Mouse (Mus musculus): ENCODE measurements around the gene Cux2. TPM values are rescaled to one million over a fixed set of nuclear protein-coding genes. Genes with fewer than 3 reads are reported as not detected.

Cux2 gene
- total RNA-seq, 2 experiments from 2014 or later: 36.4 to 39.4 TPM

DNA sequence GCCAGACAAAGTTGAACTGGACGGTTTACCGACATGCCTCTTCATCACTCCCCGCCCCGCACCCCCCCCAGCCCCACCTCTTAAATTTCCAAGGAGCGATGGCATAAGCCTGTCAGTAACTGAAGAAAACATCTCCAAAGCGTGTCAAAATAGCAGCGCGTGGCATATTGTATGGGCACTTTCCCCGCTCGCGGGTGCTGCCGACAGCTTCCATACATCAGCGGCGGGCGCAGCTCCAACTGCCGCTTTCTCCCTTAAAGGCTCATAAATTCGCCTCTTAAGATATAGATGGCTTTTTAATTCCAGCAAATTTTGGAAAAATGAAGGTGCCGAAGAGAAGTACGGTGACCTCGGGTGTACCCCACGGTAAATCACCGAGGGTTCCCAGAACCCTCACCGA is 124.6 kb downstream of the Cux2 start:
- no peak for DNase-seq (ENCODE audit: low spot score in 2 of 2)

DNA sequence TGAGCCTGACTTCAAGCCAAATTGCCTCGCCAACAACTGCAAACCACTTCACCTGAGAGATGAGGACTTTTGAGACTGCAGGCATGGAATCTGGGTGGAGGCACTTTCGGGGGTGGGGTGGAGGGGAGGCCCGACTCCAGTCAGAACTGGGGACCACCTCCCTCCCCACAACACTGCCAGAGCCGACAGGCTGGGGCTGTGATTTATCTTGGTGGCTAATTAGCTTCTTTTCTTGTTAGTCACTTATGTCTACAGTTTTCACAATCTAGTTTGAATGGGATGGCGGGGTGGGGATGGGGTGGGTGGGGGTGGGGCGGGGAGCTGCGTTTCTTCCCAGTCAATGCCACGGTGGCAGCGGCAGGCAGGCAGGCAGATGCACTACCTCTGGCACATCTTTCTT is 125.5 kb downstream of the Cux2 start:
- no peak for DNase-seq (ENCODE audit: low spot score in 2 of 2)

DNA sequence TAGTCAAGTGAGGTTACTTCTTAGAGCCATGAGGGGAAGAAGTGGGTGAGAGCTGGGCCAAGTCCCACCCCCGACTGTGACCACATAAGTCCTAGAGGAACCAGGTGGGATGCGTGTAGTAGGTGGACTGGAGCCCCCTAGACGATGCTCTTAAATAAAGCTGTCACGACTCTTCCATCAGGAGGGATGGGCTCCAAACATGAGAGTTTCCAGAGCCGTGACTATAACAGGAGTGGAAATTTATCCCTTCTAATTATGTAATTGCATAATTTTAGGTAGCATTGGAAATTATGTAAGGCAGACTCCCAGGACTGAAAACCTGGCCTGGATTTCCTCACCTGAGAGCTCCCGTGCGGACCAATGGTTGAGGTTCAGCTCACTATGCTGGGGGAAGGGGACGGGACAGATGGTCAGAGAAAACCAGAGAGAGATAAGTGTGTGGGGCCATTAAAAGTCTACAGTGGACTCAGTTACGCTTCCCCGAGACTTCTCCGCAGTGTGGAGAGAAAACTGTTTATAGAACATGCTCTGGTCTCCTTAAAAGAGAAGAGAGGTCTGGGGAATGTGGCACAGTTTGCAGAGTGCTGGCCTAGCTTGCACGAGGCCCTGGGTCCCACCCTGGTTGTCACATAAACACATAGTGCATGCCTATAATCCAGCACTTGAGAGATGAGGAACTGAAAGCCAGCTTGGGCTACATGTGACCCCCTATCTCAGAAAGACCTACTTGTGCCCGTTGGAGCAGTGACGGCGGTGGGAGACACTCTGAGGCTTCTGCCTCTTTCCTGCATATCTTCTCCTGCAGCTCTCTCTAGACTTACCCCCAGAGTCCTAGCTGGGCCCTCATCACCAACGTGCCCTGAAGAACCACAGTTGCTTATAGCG is 126.7 kb downstream of the Cux2 start:
- no peak for DNase-seq (ENCODE audit: low spot score in 2 of 2)

DNA sequence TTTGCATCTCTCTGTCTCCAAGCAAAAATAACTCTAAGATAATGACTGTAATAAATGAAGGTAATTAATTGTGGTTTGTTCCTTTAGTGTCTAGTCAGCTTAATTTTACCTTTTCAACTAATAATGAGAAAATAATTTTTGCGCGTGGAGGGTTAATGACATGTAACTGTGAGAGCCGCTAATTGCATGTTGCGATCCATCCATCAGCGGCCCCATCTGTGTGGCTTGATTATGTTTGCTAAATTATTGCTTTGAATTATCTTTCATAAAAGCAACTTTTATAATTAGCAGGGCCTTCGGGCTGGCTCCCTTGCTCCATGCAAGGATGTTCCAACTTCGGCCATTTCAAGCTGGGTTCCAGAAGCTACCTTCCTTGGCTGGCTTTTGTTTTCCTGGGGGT is 130.7 kb downstream of the Cux2 start:
- DNase-seq (ENCODE audit: low spot score in 2 of 2): no peak

DNA sequence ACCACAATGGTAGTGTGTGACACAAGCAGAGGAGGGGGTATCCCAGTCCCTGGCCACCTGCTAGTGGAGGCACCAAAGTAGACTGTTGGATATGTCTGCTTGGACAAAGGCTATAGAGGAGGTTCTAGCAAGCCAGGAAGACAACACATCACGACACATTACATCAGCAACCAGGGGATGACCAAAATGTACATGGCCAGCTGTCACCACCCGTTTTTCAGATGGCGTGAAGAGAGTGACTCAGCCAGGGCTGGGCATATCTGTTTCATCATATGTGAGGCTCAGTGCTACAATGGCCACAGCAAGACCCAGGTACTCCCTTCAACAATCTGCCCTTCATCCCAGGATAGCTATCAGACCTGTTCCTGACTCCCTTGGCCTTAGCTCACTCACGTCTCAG is 133.1 kb downstream of the Cux2 start:
- no peak for DNase-seq (ENCODE audit: low spot score in 2 of 2)

DNA sequence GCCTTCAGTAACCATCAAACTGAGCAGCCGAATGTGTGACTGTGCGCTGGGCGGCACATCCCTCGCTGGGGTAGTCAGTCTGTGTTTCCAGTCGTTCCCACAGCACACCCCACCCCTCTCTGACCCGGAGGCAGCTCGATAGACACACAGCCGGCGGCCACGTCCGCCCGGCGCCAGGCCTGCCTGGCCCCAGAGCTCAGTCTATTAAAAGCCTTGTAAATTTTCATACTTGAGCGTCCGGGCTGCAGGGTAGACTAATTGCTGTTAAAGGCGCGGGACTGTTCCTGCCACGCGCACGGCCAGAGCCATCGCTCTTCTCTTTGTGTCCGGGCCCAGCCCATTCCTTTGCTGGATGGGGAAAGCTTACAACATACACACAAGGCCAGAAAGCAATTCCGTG is 135.9 kb downstream of the Cux2 start:
- no peak for DNase-seq (ENCODE audit: low spot score in 2 of 2)

DNA sequence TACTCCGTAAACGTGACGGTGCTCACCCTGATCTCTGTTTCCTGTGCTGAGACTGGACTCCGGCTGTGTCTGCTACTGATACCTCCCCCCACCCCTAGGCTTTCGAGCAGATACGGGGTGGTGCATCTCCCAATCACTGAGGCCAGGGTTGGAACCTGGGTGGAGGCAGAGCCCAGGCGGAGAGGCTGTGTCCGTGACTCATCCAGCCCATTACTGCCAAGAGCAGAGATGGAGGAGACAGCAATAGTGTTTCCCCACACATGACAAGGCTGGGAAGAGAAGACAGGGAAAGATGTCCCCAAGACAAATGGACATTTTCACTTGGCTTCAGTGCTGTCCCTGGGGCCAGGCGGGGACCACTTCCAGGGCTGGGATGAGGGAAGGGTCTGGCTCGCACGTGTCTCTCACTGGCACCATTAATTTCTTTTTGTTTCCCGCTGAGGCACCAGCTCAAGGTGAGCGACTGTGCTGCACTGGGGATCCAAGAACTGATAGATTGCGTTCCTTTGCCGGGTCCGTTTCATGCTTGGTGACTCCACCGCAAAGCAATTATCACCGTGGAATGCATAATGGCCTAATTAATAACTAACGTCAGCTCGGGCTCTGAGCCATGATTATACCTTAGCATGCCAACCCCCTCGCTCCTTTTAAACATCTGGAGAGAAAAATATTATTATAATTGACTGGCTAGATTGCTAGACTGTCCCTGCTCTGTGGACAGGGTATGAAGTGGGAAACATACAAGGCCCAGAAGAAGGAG is 140.5 kb downstream of the Cux2 start:
- no peak for DNase-seq (ENCODE audit: low spot score in 2 of 2)

DNA sequence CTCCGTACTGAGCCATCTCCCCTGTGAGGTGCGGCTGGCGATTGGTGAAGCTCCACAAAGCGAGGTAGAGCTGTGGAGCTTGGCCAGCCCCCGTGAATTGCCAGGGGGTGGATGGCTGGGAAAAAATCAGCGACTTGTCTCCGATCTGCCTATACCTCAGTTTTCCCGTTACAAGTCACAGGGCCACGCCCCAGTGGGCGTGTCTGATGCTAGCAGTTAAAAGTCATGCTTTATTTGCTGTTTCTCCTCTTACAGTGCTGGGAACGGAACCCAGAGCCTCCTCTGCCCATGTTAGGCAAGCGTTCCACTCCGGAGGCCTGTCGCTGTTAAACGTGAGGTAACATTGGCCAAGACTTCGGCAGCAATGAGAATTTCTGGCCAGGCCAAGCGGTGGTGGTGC is 144.2 kb downstream of the Cux2 start:
- no peak for DNase-seq (ENCODE audit: low spot score in 2 of 2)

DNA sequence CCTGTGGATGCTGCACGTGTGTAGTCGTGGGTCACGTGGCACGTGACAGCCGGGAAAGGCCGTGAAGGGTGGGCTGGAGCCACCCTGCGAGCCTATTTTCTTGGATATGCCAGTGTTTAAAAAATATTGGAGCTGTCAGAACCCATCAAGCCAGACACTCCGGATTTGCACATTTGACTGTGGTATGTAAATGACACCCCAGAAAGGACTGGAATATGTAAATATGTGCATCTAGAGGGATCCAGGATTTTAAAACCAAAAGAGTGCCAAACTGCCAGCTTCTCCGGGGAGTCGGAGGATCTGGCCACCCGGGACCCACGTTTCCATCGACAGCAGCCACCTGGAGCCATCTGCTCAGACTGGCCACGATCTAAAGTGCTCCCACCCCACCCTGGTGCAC is 145.1 kb downstream of the Cux2 start:
- DNase-seq (ENCODE audit: low spot score in 2 of 2): no peak

DNA sequence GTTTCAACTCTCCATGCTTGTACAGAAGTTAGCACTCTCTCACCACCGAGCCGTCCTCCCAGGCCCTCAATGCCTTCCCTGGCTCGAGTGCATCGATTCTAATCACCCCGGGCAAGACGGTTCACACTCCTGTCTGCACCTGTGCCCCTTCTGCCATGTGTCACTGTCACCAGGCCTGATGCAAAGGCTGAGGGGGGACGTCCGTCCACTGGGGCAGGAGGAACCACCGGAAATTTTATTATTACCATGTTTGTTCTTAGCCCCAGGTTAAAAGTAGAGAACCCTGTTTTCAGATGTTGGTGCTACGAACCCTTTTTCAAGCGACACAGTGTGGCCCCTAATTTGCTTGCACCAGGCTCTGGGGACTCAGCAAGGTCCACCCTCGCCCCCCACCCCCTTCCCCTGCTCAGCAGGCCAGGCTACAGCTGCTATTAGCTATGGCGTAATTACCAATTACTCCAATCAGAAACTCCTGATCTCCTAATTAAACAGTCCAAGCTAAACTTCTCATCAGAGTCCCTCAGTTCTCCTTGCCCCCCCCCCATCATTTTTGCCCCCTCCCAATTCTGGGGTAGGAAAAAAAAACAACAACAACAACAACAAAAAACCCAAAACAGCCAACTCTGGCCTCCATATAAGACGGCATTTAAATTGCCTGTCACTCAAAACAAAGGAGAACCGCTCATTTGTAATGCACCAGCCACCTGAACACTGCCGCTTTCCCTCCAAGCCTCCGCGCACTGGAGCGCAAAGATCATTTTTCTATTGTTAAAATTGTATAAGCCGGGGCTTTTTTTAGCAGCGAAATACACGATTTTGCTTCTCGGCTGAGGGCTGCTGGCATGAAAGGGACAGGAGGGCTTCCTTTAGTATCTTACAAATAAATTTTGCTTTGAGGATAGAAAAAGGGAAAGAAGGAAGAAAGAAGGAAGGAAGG is 146.8 kb downstream of the Cux2 start:
- DNase-seq (ENCODE audit: low spot score in 2 of 2): no peak

DNA sequence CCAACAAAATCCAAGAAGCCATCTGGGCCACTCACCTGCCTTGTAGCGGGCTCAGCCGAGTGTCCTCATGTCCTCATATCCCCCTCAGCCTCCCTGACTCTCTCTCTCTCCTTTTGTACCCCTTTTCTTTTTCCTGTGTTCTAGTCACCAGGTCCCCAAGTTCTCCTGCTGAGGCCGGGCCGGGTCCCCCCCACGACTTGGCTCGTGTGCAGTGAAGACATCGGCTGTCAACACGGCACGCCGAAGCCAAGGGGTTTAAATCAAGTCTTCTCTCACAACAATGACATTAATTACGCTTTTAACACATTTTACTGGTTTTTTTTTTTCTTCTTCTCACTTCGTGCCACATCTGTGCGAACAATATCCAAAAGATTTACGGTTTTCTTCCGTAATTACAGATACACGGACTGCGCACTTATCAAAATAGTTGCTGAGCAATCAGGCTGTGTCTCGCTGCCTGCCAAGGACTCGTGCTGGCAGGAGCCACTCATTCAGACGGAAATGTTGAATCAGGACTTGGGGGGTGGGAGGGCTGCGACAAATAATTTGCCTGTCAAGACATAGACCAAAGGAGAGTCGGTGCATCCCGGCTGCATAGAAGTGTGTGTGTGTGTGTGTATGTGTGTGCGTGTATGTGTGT is 154.7 kb downstream of the Cux2 start:
- no peak for DNase-seq (ENCODE audit: low spot score in 2 of 2)

DNA sequence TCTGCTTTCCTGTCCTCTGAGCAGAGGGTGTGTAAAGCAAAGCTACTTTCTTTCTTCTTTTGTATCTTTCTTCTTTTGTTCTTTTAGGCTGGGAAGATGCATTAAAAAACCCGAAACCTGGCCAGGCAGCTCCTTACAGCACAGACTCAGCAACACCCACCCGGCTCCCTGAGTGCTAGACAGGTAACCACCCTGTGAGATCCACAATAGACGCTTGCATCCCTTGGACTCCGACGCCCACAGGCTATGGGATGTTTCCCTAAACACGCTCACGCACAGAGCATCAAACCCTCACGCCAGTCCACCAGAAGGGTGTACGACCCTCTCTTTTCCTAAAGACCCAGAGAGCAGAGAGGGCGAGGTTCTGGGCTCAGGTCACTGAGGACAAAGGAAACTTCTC is 155.3 kb downstream of the Cux2 start:
- no peak for DNase-seq (ENCODE audit: low spot score in 2 of 2)

DNA sequence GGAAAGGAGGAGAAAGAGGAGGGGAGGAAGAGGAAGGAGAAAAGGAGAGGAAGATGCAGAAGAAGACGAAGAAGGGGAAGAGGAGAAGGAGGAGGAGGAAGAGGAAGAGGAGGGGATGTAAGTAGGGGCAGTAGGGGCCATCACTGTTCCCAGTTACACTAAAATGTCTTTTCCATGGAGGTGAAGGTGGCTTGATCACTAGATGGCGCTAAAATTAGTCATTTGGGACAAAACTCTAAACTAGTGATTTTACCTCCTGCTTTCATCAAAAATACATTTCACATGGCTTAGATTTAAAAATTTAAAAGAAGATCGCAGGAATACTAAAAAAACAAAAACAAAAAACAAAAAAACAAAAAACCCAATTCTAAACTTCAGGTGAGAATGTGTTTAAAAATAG is 156.3 kb downstream of the Cux2 start:
- DNase-seq (ENCODE audit: low spot score in 2 of 2): peak in 1 of 2 experiments; percentile 42

DNA sequence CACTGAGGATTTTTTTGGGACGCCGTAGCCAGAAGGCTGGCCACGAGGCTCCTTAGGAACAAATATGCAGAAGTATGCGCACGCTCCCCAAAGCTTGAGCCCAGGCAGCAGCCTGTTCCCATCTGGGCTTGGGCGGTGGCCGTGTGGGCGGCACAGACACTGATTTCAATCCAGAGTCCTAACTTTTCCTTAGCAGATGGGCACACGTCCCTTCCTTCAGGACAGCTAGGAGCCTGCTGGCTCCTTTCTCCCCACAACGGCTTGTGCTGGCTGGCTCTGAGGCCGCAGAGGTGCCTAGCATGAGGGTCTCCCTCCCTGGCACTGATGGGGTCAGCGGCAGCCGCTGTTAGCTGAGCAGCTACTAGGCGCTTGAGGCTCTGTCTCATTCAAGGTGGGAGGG is 157.6 kb downstream of the Cux2 start:
- DNase-seq (ENCODE audit: low spot score in 2 of 2): peak; percentile 42 to 56

DNA sequence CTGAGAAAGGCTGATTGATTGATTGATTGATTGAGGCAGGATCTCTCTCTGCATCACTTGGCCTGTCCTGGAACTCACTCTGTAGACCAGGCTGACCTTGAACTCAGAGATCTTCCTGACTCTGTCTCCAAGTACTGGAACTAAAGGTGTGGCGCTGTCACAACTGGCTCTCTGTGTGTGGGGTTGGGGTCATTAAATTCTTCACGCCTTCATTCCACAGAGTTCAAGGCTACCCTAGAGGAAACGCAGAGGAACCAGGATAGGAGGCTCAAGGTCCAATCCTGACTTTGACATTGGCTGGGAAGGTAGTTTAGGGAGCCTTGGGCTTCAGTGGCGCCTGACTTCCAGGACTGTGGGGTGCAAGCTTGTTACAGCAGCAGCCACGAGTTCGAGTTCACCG is 159.0 kb downstream of the Cux2 start:
- DNase-seq (ENCODE audit: low spot score in 2 of 2): no peak

DNA sequence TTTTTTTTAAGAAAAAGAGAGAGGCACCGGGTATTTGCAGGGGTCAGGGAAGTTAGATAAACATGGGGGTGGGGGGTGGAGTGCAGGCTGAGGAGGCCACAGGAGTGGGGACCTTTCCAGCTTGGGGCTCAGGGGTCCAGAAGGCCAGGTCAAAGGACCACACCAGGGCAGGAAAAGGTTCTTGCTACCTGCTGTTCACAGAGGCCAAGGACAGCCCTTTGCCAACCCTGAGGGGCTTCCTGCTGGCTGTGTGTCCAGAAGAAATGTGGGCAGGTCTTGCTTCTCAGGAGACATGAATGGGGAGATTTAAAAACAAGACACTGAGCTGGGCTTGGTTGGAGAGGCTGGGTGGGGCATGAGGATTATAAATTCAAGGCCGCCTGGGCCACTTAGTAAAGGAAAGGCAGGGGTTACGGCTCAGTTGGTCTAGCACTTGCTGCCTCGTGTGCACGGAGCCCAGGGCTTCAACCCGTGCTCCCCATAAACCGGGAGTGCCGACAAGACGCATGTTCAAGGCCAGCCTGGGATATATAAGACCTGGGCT is 160.0 kb downstream of the Cux2 start:
- DNase-seq (ENCODE audit: low spot score in 2 of 2): no peak

DNA sequence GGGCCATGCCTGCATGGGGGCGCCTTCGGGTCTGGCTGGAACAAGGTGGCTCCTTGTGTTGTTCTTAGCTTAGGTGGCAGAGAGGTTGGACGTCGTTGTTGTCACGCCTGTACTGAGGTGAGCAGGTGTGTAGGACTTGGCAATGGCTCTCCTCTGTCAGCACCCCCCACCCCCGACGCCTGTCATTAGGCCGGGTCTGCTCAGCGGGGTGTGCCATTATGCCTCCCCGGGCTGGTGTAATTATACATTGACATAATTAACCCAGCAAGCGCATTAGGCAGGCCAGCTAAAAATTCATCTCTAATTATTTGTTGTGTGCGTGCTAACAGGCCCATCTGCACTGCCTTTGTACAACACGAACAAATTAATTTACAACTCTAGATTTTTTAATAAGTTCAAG is 160.5 kb downstream of the Cux2 start:
- DNase-seq (ENCODE audit: low spot score in 2 of 2): peak; percentile 28 to 29

DNA sequence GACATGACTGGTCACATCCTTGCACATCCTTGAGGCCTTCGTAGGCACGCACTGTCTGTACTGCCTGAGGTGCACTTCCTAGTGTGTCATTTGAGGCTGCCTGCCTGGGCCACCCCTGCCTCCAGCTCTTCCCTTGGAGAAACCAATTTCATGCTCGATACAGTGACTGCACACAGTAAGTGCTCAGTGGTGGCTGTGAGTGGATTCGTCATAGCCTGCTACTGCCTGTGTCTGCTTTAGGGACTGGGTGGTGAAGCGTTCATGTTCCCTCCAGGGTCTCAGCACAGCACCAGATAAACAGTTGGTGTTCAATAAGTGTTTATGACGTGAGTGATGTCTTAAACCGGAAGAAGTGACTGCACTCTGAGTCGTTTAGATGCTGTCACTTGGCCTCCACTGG is 166.5 kb downstream of the Cux2 start:
- no peak for DNase-seq (ENCODE audit: low spot score in 2 of 2)

DNA sequence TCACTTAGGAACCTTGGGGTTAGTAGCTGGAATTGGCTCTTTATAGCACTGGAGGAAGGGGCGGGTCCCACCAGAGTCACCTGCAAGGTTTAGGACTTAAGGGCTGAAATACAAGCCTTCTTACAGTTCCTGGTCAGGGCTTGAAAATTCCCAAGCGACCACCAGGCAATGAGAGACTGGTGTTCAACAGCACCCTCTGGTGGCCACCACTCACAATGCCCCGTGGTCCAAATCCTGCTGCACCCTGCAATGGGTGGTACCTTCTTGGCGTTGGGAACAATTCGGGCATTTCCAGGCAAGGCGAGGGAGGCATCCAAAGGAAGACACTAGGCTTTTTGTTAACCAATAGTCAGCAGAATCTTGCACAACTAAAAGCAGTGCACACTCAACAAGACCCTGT is 170.7 kb downstream of the Cux2 start:
- no peak for DNase-seq (ENCODE audit: low spot score in 2 of 2)

DNA sequence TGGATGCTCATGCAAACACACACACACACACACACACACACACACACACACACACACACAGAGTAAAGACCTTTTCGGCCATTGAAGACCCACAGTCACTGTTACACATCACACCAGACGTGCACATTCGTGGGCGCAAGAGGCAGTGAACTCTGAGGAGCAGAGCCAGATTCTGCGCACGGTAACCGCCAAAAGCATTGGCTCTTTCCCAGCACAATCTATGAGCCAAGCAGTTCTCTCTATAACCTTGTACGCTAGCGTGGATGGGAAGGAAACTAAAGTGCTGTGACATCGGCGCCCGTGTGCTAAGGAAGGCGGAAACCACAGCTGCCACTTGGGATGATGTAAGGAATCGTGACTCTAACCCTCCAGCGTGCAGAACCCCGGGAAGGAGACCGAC is 171.2 kb downstream of the Cux2 start:
- no peak for DNase-seq (ENCODE audit: low spot score in 2 of 2)

DNA sequence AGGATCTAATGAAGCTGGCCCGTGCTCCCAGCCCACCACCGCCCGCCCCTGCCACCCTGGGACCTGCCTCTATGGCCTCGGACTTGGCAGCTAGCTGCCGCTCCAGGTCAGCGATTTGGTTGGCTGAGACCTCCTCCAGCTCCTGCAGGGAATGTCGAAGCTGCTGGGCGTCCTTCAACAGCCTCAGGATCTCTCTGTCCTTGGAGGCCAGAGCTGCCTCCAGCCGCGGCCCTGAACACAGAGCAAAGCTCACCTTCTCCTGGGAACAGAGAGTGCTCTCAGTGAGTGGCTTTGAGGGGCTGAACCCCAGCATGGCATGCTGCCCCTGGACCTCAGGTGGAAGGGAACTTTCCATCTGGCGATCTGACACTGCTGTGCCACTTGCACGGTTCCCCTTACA is 173.0 kb downstream of the Cux2 start:
- DNase-seq (ENCODE audit: low spot score in 2 of 2): no peak

All from layer of hippocampus, postnatal 14 days (tissue).